Mouse (Mus musculus) hindbrain, embryonic 12.5 days (tissue): ENCODE measurements around the gene Plxnb2. TPM values are rescaled to one million over a fixed set of nuclear protein-coding genes. Genes with fewer than 3 reads are reported as not detected.
A peak's percentile ranks its signal among the peaks of the same experiment; 100 is the strongest.

Experiments
- ATAC-seq: fragments of 200-750 bp; cut with Nextera tagmentation; 2 replicates; pipeline ENCODE4 v1.8.0; 2017; ENCODE audit warnings: moderate TSS enrichment; ENCODE audit not compliant: low FRiP score
- H3K27ac ChIP-seq: fragments of 300-500 bp; sonication (generic); 2 replicates; pipeline ENCODE4 v1.5.1; 2016; ENCODE audit warnings: mild to moderate bottlenecking
- H3K27me3 ChIP-seq: fragments of 300-500 bp; sonication (generic); 2 replicates; pipeline ENCODE4 v1.6.1; 2016; ENCODE audit warnings: mild to moderate bottlenecking
- H3K36me3 ChIP-seq: fragments of 300-500 bp; sonication (generic); 2 replicates; pipeline ENCODE4 v1.6.1; 2016; ENCODE audit warnings: mild to moderate bottlenecking
- H3K4me1 ChIP-seq: fragments of 300-500 bp; sonication (generic); 2 replicates; pipeline ENCODE4 v1.6.1; 2016
- H3K4me2 ChIP-seq: fragments of 300-500 bp; sonication (generic); replicated peaks from 2 replicates; pipeline ENCODE4 v1.6.1; 2016; ENCODE audit warnings: mild to moderate bottlenecking
- H3K4me3 ChIP-seq: fragments of 300-500 bp; sonication (generic); 2 replicates; pipeline ENCODE4 v1.5.1; 2016; ENCODE audit warnings: mild to moderate bottlenecking
- H3K9ac ChIP-seq: fragments of 300-500 bp; sonication (generic); 2 replicates; pipeline ENCODE4 v1.6.1; 2016; ENCODE audit warnings: mild to moderate bottlenecking, moderate library complexity
- H3K9me3 ChIP-seq: fragments of 300-500 bp; sonication (generic); replicated peaks from 2 replicates; pipeline ENCODE4 v1.6.1; 2016; ENCODE audit warnings: mild to moderate bottlenecking
- WGBS: fragments of 180-500 bp; shearing (Covaris S2); methylation state at CpG from one replicate; pipeline ENCODE4 v1.1.7; 2016; 5-methylcytosine and 5-hydroxymethylcytosine counted together
- polyA plus RNA-seq: library from polyadenylated mRNA; unstranded; fragments of >200 nt; fragmentation: Nextera tagmentation; extraction: Ambion mirVana; gene quantifications from 2 replicates; pipeline ENCODE4 v1.2.1, GENCODE M21; 2016

Gene Plxnb2
- polyA plus RNA-seq, result 167 and 169 TPM in 2 replicates

DNA sequence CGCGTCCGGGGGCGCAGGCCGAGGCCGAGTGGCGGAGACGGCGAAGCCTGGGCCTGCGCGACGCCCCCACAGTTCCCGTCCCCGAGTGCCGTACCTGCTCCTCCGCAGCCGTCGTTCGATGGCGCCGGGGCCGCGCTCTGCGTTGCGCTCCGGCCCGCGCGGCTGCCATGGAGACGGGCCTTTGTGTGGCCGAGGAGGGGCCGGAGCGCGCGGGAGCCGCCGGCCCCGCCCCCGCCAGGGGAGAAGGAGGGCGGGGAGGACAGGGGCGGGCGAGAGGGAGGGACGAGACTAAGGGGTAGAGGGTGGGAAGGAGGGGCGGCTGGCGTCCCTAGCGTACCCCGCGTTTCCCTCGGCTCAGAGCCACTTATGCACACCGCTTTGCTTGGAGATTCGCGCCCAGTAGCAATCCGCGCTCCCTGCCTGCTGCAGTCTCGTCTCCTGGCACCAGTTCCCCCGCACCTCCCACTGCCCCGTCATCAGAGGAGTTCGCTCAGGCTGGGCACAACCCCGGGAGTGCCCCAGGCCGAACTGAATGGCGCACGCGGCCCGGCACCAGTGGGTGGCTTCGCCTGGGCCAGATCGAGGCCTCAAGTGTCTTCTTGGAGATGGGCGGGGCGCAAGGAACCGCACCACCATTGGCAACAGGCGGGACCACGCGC, at the start of gene Plxnb2:
Gene Plxnb2, minus strand, starts transcription at position 218 of the 659 bp plus-strand sequence.
- H3K27me3 ChIP-seq, result no peaks in the 10 kb centered on the region
- peak within 1 kb of the TSS; percentile 96 for H3K27ac ChIP-seq
- under 1% methylated on average over 65 of the region's 72 CpGs for WGBS
- peak within 1 kb of the TSS; percentile 93 for H3K4me2 ChIP-seq
- ATAC-seq, result peak; percentile 90
- peak within 1 kb of the TSS; percentile 80 for H3K4me3 ChIP-seq
- H3K36me3 ChIP-seq, result peaks cover 10% of the 10 kb centered on the region
- H3K9me3 ChIP-seq, result no peaks in the 10 kb centered on the region
- peak within 1 kb of the TSS; percentile 95 for H3K9ac ChIP-seq
- H3K4me1 ChIP-seq, result peaks cover 64% of the 10 kb centered on the region

DNA sequence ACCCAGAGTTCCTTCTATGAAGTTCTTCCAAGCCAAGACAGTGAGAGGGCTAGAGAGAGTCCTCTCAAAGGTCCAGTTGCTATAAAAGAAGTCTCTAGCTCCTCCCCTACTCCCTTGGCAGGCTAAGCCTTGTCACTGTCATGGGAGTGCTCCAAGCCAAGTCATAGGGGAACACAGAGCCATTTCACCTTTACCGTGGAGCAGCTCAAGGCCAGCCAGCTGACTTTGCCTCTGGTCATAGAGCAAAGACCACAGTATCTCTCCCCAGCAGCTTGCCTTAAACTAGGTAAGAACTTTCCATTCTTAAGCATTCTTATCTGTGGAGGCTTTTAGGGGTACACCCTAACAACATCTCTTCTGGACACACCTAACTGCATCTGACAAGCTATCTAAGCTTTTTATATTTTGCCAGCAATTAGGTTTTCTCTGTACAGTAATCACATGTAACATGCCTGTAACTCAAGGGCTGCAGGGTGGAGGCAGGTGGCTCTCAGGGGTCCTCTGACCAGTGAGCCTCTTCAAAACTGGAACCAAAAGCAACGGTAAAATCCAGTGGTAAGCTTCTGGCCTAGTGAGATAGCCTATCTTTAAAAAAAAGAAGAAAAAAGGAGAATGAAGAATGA, 35.1 kb upstream of the Plxnb2 start:
- Histone ChIP-seq H3K4me3 (no peak overlapping the region), H3K4me2 (no peak overlapping the region), H3K4me1 (peaks cover 24% of the 10 kb centered on the region), H3K36me3 (peaks cover 18% of the 10 kb centered on the region), H3K27me3 (no peaks in the 10 kb centered on the region), H3K9me3 (no peaks in the 10 kb centered on the region; the same call in 1 of the 2 replicates), H3K27ac (no peak overlapping the region), H3K9ac (no peak overlapping the region)
- no peak for ATAC-seq
- 91% methylated on average over 2 of the region's 2 CpGs for WGBS

DNA sequence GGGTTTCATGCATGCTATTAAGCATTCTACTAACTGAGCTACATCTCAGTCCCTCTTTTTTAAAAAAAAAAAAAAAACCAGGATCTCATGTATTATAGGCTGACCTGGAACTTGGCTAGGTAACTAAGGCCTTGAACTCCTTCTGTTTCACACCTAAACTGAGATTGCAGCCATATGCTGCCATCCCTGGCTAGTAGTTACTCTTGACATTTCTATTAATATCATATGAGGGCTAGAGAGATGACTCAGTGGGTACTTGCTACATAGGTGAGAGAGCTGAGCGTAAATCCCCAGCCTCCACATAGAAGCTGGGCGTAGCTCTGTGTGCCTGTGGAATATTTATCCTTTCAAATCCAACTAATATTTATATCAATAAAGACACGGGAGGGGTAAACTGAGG, 34.4 kb upstream of the Plxnb2 start:
- Histone ChIP-seq H3K36me3 (peaks cover 18% of the 10 kb centered on the region), H3K9ac (no peak overlapping the region), H3K4me1 (peaks cover 24% of the 10 kb centered on the region), H3K9me3 (no peaks in the 10 kb centered on the region; the same call in 1 of the 2 replicates), H3K27me3 (no peaks in the 10 kb centered on the region), H3K4me3 (no peak overlapping the region), H3K27ac (no peak overlapping the region), H3K4me2 (no peak overlapping the region)
- WGBS, result 96% methylated on average over 3 of the region's 3 CpGs
- ATAC-seq, result no peak

DNA sequence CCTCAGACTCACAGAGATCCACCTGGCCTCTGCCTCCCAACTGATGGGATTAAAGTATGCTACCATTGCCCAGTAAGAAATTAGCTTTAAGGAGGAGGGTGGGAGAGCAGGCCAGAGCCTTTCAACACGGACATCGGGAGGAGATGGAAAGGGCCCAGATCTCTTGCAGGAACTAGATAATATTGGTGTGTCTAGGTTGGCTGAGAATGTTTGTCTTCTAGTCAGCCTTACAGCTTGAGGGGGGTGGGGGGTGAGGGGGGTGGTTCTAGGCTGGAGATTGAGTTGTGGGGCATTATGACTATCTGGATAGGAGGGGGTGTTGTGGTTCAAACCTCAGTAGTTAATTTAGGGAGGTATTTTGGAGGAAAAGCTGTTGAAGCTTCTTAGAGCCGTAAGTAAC, 32.9 kb upstream of the Plxnb2 start:
- 91% methylated on average over 3 of the region's 3 CpGs for WGBS
- no peaks in the 10 kb centered on the region; the same call in 1 of the 2 replicates for H3K9me3 ChIP-seq
- H3K27ac ChIP-seq, result no peak overlapping the region
- H3K4me2 ChIP-seq, result peak overlapping the region; percentile 34
- H3K4me3 ChIP-seq, result no peak overlapping the region
- ATAC-seq, result no peak
- no peaks in the 10 kb centered on the region for H3K27me3 ChIP-seq
- H3K4me1 ChIP-seq, result peaks cover 24% of the 10 kb centered on the region
- no peak overlapping the region for H3K9ac ChIP-seq
- H3K36me3 ChIP-seq, result peaks cover 18% of the 10 kb centered on the region

DNA sequence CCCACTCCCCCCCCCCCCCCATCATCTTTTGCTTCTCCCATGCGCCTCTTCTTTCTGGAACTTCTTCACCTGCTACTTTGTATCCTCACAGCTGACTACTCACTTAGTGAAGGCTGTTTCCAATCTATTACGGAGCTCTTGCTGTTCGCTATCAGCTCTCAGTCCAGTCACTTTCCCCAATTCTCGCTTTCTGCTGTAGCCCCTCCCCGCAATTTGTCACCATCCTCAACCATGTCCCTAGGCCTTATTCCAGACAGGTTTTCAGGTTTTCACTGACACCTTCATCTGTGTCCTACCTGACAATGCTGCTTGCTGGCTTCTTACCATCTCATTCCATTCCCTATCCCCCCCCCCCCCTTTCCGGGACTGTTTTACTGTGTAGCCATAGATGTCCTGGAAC, 31.9 kb upstream of the Plxnb2 start:
- ATAC-seq, result peak; percentile 5; the same call in 1 of the 2 replicates
- no peaks in the 10 kb centered on the region; the same call in 1 of the 2 replicates for H3K9me3 ChIP-seq
- peak overlapping the region; percentile 99 for H3K9ac ChIP-seq
- peaks cover 24% of the 10 kb centered on the region for H3K4me1 ChIP-seq
- peak overlapping the region; percentile 94 for H3K4me3 ChIP-seq
- peaks cover 18% of the 10 kb centered on the region for H3K36me3 ChIP-seq
- peak overlapping the region; percentile 83 for H3K4me2 ChIP-seq
- no peaks in the 10 kb centered on the region for H3K27me3 ChIP-seq
- H3K27ac ChIP-seq, result 0 out of 2 replicates have a peak overlapping the region, but pooled peaks have one; percentile 97
- 54% methylated on average over 6 of the region's 6 CpGs for WGBS

DNA sequence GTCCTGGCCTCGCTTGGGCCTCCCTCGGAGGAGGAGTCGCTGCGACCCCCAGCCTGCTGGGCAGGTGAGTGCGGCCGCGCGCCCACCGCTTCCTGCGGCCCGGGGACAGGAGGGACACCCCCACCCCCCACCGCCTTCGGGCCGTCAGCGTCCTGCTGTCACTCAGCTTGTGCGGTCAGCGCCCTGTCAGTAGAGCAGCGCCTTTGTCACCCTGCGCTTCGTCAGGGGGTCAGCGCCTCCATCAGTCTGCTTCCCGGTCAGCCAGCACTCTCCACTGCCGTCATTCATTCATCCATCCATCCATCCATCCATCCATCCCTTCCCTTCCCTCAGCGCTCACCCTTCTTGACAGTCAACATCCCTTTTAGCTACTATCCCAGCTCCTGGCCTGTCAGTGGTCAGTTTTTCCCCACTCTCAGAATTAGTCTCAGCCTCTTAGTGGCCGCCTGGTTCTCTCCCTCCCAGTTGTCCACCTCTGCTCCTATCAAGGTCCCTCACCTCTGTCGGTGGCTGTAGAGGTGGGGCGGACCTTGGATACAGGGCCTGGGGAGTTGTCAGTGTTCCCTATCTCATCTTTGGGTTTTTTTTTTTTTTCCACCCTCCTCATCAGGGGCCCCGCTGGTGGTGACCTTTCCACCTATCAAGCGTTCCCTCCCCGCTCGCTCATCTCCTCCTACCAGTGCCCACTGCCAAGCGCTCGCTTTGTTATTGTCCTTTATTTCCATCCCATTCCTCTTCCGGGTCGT, 31.3 kb upstream of the Plxnb2 start:
- no peaks in the 10 kb centered on the region for H3K27me3 ChIP-seq
- peak overlapping the region; percentile 97 for H3K27ac ChIP-seq
- peak overlapping the region; percentile 83 for H3K4me2 ChIP-seq
- H3K36me3 ChIP-seq, result peaks cover 16% of the 10 kb centered on the region
- H3K4me3 ChIP-seq, result peak overlapping the region; percentile 94
- H3K9me3 ChIP-seq, result no peaks in the 10 kb centered on the region; the same call in 1 of the 2 replicates
- WGBS, result 1% methylated on average over 30 of the region's 35 CpGs
- ATAC-seq, result peak; percentile 52
- peak overlapping the region; percentile 99 for H3K9ac ChIP-seq
- peaks cover 24% of the 10 kb centered on the region for H3K4me1 ChIP-seq

DNA sequence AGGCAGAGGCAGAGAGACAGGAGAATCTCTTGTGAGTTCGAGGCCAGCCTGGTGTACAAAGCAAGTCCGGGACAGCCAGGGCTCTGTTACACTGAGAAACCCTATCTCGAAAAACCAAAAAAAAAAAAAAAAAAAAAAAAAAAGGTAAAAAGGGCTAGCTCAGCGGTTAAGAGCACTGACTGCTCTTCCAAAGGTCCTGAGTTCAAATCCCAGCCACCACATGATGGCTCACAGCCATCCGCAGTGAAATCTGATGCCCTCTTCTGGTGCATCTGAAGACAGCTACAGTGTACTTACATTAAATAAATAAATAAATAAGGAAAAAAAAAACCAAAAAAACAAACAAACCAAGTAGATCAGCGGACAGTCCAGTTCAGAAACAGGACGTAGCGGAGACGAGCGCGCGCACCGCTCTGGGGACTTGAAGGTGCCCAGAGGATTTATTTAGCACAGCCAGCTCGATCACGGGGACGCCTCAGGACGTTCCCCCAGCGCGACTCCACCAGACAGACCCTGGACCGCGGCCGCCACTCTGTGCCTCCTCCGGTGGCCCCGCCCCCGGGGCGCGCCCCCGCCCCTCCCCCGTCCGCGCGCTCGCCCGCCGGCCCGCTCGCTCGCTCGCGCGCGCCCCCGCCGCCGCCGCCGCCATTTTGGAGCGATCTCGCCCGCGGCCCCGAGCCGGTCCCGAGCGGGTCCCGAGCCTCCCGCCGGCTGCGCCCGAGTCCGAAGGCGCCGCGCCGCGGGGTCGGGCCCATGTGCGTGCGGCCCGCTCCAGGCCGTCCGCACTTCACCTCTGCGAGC, 30.5 kb upstream of the Plxnb2 start, which contains the start of gene Ppp6r2:
Gene Ppp6r2, plus strand, starts transcription at position 639 of the 801 bp plus-strand sequence.
- H3K36me3 ChIP-seq, result peaks cover 8% of the 10 kb centered on the region
- H3K27me3 ChIP-seq, result no peaks in the 10 kb centered on the region
- H3K4me3 ChIP-seq, result peak within 1 kb of the TSS; percentile 94
- peak within 1 kb of the TSS; percentile 99 for H3K9ac ChIP-seq
- peak; percentile 89 for ATAC-seq
- peaks cover 24% of the 10 kb centered on the region for H3K4me1 ChIP-seq
- H3K27ac ChIP-seq, result peak within 1 kb of the TSS; percentile 97
- 4% methylated on average over 50 of the region's 73 CpGs for WGBS
- peak within 1 kb of the TSS; percentile 83 for H3K4me2 ChIP-seq
- no peaks in the 10 kb centered on the region for H3K9me3 ChIP-seq

DNA sequence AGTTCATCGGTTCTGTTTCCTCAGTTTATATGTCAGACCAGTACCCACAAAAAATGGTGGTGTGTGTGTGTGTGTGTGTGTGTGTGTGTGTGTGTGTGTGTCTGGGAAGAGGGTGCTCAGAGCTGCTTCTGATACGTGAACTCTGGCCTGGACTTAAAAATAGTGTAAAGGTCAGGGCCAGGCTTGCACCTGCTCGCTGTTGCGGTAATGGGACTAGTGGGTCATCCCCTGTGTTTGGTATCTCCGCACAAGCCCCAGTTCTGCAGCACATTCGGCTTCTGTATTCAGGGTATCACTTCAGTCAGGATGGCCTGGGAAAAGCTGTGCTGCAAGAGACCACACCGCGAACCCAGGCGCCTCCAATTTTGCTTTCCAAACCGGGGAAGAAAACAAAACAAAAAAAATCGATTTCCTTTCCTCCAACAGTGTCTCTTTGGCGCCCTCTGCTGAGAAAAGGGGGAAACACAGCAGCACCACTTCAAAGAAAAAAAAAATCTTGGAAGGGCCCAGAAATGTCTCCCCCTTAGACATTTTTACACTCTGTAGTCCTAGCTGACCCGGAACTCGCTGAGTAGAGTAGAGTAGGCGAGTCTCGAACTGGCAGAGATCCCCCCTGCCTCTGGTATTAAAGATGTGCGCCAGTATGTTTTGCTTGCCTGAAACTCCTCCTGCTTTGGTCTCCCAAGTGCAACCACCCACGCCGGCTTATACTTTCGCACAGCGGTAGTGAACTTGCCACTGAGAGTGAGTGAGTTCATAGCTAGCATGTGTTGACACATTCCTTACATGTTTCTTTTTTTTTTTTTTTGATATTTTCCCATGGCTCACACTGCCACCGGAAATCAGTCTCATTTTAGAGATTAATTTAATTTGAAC, 29.5 kb upstream of the Plxnb2 start:
- H3K36me3 ChIP-seq, result no peaks in the 10 kb centered on the region
- peak overlapping the region; percentile 50 for H3K9ac ChIP-seq

DNA sequence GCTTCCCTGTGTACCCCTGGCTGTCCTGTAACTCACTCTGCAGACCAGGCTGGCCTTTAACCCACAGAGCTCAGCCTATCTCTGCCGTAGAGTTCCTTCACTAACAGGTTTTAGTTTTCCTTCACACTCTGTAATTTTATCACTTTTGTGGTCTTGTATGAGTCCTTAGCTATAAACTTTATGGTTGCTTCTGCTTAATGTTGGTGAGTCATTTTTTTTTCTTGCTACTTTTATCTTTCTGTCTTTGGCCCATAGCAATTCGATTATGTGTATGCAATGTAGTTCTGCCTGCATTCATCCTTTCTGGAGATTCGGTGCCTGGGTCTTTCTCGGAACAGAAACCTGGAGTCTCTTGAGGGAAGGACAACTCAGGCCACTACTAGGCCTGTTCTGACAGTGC, 26.9 kb upstream of the Plxnb2 start:
- Histone ChIP-seq H3K9me3 (peaks cover 13% of the 10 kb centered on the region), H3K4me3 (no peak overlapping the region), H3K9ac (no peak overlapping the region), H3K4me2 (no peak overlapping the region), H3K27ac (no peak overlapping the region), H3K4me1 (peaks cover 5% of the 10 kb centered on the region), H3K27me3 (no peaks in the 10 kb centered on the region), H3K36me3 (no peaks in the 10 kb centered on the region)
- WGBS, result 91% methylated on average over 4 of the region's 4 CpGs
- no peak for ATAC-seq

More for the DNA sequence above, 29.5 kb upstream of the Plxnb2 start:
- peak overlapping the region; percentile 86 for H3K27ac ChIP-seq
- WGBS, result 22% methylated on average over 22 of the region's 22 CpGs
- ATAC-seq, result no peak
- H3K4me3 ChIP-seq, result peak overlapping the region; percentile 25
- H3K4me1 ChIP-seq, result peaks cover 24% of the 10 kb centered on the region
- H3K9me3 ChIP-seq, result no peaks in the 10 kb centered on the region
- H3K4me2 ChIP-seq, result peak overlapping the region; percentile 50
- no peaks in the 10 kb centered on the region for H3K27me3 ChIP-seq

DNA sequence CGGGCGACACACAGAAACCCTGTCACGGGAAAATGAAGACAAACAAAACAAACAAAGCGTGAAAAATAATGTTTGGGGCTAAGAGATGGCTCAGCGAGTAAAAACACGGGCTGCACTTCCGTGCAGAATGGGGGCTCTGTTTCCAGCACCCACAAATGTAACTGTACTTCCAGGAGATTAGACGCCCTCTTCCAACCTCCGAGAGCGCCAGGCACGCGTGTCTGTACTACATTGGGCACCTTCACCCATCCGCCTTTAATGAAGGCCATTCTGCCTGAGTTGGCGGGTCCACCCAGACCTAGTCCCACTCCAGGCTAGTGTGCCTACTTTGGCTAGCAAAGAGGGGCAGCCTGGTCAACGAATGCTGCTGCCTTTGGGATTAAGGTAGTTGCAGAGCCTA, 16.5 kb upstream of the Plxnb2 start:
- ATAC-seq, result no peak
- no peaks in the 10 kb centered on the region for H3K27me3 ChIP-seq
- H3K36me3 ChIP-seq, result no peaks in the 10 kb centered on the region
- H3K4me3 ChIP-seq, result peak overlapping the region; percentile 79
- H3K9ac ChIP-seq, result peak overlapping the region; percentile 98
- peak overlapping the region; percentile 98 for H3K27ac ChIP-seq
- H3K4me1 ChIP-seq, result peaks cover 16% of the 10 kb centered on the region
- peak overlapping the region; percentile 71 for H3K4me2 ChIP-seq
- WGBS, result 70% methylated on average over 15 of the region's 15 CpGs
- peaks cover 1% of the 10 kb centered on the region; the same call in 1 of the 2 replicates for H3K9me3 ChIP-seq

DNA sequence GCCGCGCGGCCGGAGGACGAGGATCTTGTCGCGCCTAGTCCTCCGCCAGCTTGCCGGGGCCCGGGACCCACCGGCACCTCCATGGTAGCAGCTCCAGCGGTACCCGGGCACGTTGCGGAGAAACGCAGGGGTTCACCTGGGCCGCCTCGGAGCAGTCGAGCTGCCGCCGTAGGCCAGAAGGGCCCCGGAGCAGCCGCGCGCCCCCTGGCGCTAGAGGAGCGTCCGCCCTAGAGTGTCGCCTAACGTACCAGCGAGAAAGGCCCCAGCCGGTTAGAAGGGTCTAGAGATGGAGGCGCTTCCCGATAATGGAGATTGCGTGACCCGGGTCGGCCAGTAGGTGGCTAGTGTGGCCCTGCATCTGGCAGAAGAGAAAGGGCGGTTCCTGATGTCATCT, 15.7 kb upstream of the Plxnb2 start, which contains the start of gene Dennd6b:
Gene Dennd6b, minus strand, starts transcription at position 184 of the 394 bp plus-strand sequence.
- H3K4me1 ChIP-seq, result peaks cover 16% of the 10 kb centered on the region
- H3K9me3 ChIP-seq, result no peaks in the 10 kb centered on the region
- peak within 1 kb of the TSS; percentile 71 for H3K4me2 ChIP-seq
- under 1% methylated on average over 38 of the region's 38 CpGs for WGBS
- peaks cover under 1% of the 10 kb centered on the region; the same call in 1 of the 2 replicates for H3K36me3 ChIP-seq
- peak within 1 kb of the TSS; percentile 79 for H3K4me3 ChIP-seq
- ATAC-seq, result peak; percentile 98
- peak within 1 kb of the TSS; percentile 98 for H3K9ac ChIP-seq
- peak within 1 kb of the TSS; percentile 98 for H3K27ac ChIP-seq
- no peaks in the 10 kb centered on the region for H3K27me3 ChIP-seq
